Mouse (Mus musculus): ENCODE measurements around the gene Ubald2.

DNA sequence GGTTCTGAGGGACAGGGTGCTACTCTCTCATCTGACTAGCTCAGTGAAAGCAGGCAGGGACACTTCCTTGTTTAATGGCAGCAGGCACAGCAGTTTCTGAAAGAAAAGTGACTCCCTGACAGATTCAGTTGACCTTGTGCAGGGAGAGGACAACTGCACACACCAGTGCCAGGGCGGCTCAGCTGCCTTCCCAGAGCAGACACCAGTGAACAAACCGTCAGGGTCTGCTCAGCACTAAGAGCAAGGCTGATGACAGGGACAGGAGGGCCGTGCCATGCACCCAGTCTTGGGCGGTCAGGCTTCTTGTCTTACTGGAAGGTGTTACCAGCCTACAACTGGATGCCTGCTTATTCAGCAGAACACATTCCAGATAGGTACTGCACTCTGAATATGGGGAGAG, 37.0 kb downstream of the Ubald2 start:
- no peak for TF ChIP-seq POLR2A (IDR thresholded peaks at IDR 0.05; ENCODE audit: control insufficient read depth, low read depth, low read length)
- TF ChIP-seq CTCF (IDR thresholded peaks at IDR 0.05; ENCODE audit: control insufficient read depth, insufficient read depth, insufficient replicate concordance, low read depth, low read length): no peak
